ENCODE assay signal across 8 mouse cellular contexts in genomic region chr6:89359771-89360708, GRCm38 (mm10). TPM values are rescaled to one million over a fixed set of nuclear protein-coding genes. Genes with fewer than 3 reads are reported as not detected.
DNase-seq lines count a peak whose midpoint lies in the region; ATAC-seq and TF ChIP-seq lines count a peak whose summit lies in the region.

No protein-coding gene starts in this region.

- WGBS in heart, embryonic 14.5 days, result 65% methylated on average over 20 of the region's 20 CpGs

- DNase-seq in layer of hippocampus, adult 2 months (ENCODE audit: low spot score in 2 of 2), result no peak
- no peak for DNase-seq in layer of hippocampus, adult 9-10 months (ENCODE audit: low spot score)
- DNase-seq in cerebellum, postnatal 25 days, result peak; percentile 46 to 69
- peak; percentile 49 for DNase-seq in lung, postnatal 14 days
- no peak for DNase-seq in kidney, postnatal 36 days
- no peak for DNase-seq in right cerebral cortex, adult 2 months (ENCODE audit: low spot score in 2 of 2)

- H3K27me3 ChIP-seq in heart, embryonic 14.5 days (ENCODE audit: control insufficient read depth, insufficient read depth, low read length), result peaks cover 7% of the 10 kb centered on the region

- peaks cover 26 to 33% of the 10 kb centered on the region in 2 experiments for H3K4me1 ChIP-seq in heart, embryonic 14.5 days (ENCODE audit: control insufficient read depth in 2 of 2, insufficient read depth in 2 of 2, low read length in 2 of 2)

- no peak for ATAC-seq in heart, embryonic 14.5 days (ENCODE audit: insufficient number of reproducible peaks, insufficient read depth, low FRiP score, low read depth)
- no peak for ATAC-seq in frontal cortex, adult (ENCODE audit: low TSS enrichment)

- peak overlapping the region; percentile 84 for H3K27ac ChIP-seq in layer of hippocampus, adult 2 months
- no peak overlapping the region for H3K27ac ChIP-seq in heart, embryonic 14.5 days (replicated peaks in 1 of 2; ENCODE audit: control insufficient read depth in 1 of 2, insufficient read depth in 1 of 2, low read depth in 2 of 2, low read length in 2 of 2)

- H3K9me3 ChIP-seq in heart, embryonic 14.5 days (ENCODE audit: control insufficient read depth, low read length), result no peaks in the 10 kb centered on the region

- H3K4me3 ChIP-seq in layer of hippocampus, adult 2 months, result peak overlapping the region; percentile 76
- no peak overlapping the region for H3K4me3 ChIP-seq in heart, embryonic 14.5 days (ENCODE audit: control insufficient read depth in 1 of 2, insufficient read depth in 1 of 2, low read depth in 1 of 2, low read length in 2 of 2)

- peak overlapping the region; percentile 30 for H3K9ac ChIP-seq in heart, embryonic 14.5 days (ENCODE audit: low read length)

- peaks cover 17% of the 10 kb centered on the region; the same call in 1 of the 2 replicates for H3K36me3 ChIP-seq in heart, embryonic 14.5 days (ENCODE audit: control insufficient read depth, insufficient read depth, low read length)

- peak overlapping the region; percentile 98 for H3K4me2 ChIP-seq in heart, embryonic 14.5 days (ENCODE audit: low read length)

- no peak for TF ChIP-seq CTCF in layer of hippocampus, adult 2 months (conservative IDR thresholded peaks at IDR 0.05)

RNA-seq across cellular contexts. Expression of gene Plxna1, which starts 2.4 kb away (rescaled TPM):
- 100 to 1,000 TPM; 108 to 120 TPM for total RNA-seq in layer of hippocampus, adult 2 months (2021)
- polyA plus RNA-seq in heart, embryonic 14.5 days (2014; fragmentation: Nextera tagmentation; extraction: Ambion mirVana), result 9.7 and 11.1 TPM in 2 replicates

Comparison
In these comparisons a context has a peak if more than half of its experiments do, and no peak if none do; other contexts are left out.
1. DNase-seq: peak in cerebellum, postnatal 25 days (2 of 2) and lung, postnatal 14 days (single experiment); none in layer of hippocampus, adult 2 months (0 of 2), layer of hippocampus, adult 9-10 months (single experiment), kidney, postnatal 36 days (0 of 2) and right cerebral cortex, adult 2 months (0 of 2).